Mouse (Mus musculus) small intestine, adult 2 months (tissue): ENCODE results near the gene Nmrk2.

Source experiments
- CTCF ChIP-seq: fragments of 200-500 bp; IDR thresholded peaks from 2 replicates; pipeline ENCODE4 v1.5.1; 2012; ENCODE audit warnings: low read depth, mild to moderate bottlenecking, control low read depth, inconsistent platforms, low read length, moderate library complexity, mixed read lengths; ENCODE audit not compliant: insufficient replicate concordance, insufficient read length; ENCODE audit errors: extremely low read depth
- POLR2A ChIP-seq: fragments of 200-500 bp; IDR thresholded peaks from 2 replicates; pipeline ENCODE4 v1.6.1; 2012; ENCODE audit warnings: low read depth, mild to moderate bottlenecking, control low read depth, inconsistent platforms, low read length, moderate library complexity

DNA sequence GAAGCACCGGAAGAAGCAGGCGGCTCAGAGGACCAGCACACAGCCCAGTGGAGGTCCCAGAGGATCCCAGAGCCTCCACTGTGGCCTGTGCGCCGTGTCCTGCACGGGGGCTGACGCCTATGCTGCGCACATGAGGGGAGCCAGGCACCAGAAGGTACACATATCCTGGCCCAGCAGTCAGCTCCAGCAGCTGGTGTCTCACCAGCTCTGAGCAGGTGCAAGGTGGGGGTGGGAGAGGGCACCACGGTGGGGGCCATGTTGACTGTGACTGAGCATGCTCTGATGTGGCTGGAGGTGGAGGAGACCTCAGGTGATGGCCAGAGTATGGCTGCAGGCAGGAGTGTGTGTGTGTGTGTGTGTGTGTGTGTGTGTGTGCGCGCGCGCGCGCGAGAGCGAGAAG lies 40.2 kb upstream of the Nmrk2 start:
- TF ChIP-seq CTCF: no peak
- TF ChIP-seq POLR2A: no peak
